Mouse (Mus musculus) neural tube, embryonic 10.5 days (tissue): Measurements from ENCODE around the gene Ppp1r16b.

Experiments used
- DNase-seq: peaks from one replicate; pipeline ENCODE4 v3.0.0-alpha.2; 2017; ENCODE audit warnings: low spot score; ENCODE audit errors: extremely low spot score

The Ppp1r16b gene

DNA sequence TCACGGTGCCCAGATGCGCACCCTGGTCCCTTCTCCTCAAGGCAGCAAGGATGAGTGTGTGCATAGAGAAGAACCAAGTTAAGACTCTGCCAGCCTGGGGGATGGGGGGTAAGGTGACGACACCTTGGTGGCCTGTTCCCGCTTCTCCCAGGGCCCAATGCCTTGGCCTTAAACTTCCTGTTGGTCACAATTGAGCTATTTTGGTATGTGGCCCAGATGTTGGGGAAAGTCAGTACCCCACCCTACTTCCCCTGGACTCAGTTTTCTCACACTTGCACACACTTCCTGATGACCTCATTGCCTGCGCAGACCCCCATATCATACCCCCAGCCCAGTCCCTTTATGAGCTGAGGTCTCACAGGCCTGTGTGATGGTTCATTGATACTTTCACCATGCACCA lies 23.9 kb downstream of the Ppp1r16b start:
- DNase-seq: no peak

DNA sequence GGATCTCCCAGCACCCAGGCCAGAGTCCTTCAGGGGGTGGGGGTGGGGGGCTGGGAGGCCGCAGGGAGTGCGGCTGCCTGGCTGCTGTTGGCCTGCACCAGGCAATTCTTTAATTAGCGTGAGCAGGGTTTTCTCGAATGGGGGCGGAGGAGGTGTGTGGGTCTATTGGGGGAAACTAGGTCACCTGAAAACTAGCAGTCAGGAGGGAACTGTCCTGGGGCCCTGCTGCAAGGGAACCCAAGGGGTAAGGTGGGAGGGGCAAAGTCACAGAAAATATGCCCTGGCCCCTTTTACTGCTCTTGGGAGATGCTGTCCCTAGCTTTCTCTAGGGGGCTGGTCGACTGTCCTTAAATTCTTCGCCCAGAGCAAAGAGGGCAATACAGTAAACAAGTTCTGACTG lies 24.4 kb downstream of the Ppp1r16b start:
- DNase-seq: no peak

DNA sequence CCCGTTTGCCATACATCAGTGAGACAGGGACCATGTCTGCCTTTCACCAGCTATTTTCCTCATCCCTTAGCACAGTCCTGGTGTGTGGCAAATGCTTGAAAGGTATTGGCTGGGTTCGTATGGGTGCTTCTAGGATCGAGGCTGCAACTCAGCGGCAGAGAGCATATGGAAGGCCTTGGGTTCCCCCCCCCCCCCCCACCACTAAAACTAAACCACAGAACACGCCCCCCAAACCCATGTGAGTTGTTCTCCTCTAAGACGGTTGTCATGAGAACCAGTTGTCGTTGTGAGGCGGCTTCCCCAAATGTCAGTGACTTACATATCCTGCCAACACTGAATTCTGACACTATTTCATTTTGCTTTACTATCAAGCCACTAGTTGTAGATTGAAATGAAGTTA lies 24.9 kb downstream of the Ppp1r16b start:
- DNase-seq: no peak

DNA sequence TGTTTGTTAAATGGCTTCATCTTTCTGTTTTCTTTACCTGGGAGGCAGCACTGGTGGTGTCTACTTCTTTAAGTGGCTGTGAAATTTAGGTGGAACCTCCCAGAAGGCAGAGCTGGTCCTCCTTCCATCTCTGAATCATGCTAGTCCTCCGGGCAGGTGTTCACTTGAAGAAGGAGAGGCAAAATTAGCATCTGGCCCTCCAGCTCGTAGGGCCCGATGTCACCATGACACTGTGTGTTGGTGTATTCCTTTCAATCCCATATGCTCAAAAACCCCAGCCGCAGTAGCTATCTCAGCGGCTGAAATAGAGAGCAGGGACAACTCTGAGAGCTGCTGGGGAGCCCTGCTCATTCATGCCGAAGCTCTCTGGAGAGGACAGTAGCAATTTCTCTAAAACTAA lies 27.0 kb downstream of the Ppp1r16b start:
- DNase-seq: no peak

DNA sequence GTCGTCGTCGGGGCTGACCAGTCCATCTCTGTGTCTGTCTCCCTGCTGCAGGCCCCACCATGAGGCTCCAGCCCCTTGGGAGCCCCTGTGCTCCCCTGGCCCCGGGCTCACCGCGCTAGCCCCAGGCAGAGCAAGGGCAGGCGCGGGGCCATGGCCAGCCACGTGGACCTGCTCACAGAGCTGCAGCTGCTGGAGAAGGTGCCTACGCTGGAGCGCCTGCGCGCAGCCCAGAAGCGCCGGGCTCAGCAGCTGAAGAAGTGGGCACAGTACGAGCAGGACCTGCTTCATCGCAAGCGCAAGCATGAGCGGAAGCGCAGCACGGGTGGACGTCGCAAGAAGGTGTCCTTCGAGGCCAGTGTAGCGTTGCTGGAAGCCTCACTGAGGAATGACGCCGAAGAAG lies 30.6 kb downstream of the Ppp1r16b start:
- DNase-seq: no peak

DNA sequence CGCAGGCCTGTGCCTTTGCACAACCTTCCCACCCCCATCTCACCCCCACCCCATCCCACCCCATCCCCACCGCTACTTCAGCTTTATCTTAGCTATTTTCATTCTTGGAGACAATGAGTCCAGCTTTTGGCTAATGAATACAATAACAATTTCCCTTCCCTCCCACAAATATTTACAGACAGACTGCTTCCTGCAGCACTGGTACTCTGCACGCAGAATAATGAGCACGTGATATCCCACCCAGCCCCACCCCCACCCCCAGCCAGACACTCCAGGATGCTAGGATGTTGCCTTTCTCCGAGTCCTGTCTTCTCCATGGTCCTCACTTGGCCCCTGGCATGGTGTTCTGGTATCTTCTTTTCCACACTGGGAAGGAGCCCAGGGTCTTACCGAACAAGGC lies 31.3 kb downstream of the Ppp1r16b start:
- no peak for DNase-seq

DNA sequence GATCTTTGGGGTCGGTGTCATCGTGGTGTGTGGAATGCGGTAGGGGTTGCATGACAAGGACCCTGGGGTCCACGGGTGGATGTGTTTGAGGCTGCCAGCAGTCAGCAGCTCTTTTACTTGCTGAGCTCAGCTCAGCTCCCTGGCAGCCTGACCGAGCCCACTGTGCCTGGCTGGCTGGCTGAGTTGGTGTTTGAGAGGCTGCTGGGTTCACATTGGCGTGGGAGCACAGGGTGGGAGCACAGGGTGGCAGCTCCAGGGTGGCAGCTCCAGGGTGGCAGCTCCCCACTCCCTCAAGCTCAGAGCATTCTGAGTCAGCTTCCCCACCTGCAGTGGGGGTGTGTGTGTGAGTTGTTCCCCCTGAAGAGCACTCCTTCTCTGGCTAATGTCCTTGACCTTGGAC lies 34.7 kb downstream of the Ppp1r16b start:
- DNase-seq: no peak

DNA sequence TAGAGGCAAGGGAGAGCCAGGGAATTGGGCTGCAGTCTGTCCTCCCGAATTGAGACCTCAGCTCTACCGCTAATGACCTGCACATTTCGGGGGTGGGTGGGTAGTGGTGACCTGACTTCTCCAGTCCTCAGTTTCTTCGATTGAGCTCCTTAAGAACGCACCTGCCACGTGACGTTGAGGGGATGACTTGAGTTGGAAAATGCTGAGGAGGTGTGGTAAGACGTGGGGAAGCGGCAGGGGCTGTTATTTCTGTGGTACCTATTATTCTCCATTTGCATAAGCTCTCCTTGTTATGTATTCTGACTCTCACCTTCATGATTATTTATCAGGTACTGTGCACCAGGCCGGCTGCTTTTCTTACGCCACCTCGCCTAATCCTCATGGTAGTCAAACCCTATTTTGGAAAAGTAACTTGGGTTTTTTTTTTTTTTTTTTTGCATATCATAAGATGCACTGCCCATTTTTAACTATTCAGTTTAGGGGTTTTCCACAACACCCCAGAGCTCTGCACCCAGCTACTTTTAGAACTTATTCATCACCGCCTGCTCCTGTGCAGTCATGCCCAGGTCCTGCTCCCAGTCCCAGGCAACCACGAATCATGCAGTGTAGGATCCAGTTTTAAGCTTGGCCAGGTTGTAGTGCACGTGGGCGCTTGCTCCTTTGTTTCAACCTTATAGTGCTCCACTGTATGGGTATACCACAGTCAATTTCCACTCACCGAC lies 35.5 kb downstream of the Ppp1r16b start:
- DNase-seq: no peak

DNA sequence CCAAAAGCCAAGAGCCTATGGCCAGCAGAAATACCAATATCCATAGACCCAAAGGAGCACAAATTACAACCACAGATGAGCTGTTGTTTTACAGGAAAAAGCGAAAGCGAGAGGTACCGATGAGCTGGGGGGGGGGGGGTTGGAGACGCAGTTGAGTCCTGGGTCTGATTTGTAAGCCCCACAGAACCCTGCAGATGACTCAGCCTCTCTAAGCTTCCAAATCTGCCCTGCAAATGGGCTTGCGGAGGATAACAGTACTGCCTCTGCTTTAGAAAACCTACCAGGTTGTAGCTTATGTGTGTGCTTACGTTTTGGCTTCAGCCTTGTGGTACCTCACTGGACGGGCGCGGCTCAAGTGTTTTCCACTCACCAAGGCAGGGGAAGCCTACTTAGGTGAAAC lies 36.3 kb downstream of the Ppp1r16b start:
- DNase-seq: no peak

DNA sequence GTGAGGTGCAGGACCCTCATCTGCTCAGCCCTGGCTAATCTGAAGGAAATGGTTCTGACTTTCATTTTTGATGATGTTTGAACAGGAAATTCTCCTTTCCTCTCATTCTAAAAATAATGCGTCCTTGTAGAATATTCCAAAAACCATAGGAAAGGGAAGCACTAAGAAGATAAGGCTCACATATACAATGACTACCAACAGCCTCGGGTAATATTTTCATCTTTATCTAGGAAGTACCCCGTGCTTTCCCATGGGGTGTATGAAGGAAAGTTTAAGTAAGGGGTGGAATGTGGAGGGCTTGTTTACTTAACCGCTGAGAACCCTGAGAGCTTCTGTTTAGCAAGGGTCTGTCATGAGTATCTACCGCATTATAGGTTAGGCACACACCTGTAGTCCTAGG lies 37.0 kb downstream of the Ppp1r16b start:
- no peak for DNase-seq

DNA sequence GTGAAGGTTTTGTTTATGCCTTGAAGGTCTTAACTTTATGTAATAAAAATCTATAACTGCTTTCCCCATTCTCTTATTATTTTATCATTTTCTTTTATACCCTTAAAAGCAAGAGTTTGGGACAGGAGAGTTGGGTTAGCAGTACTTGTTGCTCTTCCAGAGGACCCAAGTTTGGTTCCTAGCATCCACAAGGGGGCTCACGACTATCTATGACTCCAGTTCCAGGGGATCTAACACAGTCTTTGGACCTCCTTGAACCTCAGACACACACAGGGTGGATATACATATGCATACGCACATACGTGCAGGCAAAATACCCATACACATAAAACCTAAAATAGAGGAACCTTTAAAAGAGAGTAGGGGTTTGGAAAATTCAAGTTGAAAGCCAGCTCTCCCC lies 39.5 kb downstream of the Ppp1r16b start:
- DNase-seq: no peak

DNA sequence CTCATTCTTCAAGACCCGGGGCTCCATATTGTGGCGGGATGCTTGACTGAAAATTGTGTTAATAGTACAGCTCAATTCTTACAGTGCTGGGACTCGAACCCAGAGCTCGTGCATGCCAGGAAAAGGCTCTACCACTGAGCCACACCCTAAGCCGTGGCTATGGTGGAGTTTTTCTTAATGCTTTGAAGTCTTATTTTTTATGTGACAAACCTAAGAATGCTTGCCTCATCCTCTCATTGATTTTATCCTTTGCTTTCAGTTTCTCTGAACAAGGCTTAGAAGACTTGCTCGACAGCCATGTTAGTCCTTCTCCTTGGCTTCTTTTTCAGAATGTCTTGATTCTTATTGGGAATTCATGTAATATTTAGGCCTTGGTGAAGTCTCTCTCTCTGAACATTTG lies 40.3 kb downstream of the Ppp1r16b start:
- no peak for DNase-seq

DNA sequence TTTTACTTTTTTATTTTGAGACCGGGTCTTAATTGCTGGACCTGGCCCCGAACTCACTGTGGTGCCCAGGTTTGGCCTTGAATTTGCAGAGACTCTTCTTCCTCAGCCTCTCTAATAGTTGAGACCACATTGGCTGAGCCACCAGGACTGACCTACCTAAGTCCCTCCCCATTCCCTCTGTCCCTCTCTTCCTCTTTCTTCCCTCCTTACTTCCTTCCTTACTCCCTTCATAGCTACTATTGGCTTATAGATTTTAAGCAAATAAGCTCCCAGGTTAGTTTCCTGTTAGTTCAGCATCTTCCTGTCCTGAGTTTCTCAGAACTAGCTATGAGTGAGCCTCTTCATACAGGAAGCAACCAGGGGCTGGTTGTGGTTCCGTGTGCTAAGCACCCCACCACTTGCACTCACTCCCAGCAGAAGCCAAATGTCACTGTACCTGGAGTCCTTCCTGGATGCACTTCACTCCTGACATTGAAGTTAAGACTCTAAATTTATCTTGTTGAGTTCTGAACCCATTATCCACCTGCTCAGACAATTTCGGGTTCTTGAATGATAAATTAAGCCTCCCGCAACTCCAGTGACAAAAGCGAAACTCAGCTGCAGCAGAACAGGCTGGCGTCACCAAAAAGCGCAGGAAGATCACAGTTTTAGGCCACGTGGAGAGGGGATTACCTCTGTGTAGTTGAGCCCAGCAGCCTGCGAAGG lies 41.7 kb downstream of the Ppp1r16b start:
- no peak for DNase-seq

DNA sequence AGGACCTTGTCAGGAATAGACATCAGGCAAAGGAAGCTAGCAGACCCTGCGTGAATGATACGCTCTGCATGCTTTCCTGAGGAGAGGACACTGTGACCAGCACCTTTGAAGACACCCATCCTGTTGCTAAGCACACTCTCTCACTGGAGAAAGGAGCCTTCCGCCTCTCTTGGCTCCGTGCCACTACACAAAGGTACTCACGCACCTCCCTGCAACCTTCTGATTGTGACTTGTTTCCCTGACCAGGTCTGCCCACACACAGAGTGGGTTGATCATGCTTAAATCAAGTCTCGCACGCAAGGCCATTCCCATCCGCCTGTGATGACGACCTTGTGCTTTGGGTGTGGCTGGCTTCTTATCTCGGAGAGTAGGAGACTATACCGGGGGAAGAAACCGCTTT lies 42.9 kb downstream of the Ppp1r16b start:
- DNase-seq: no peak

DNA sequence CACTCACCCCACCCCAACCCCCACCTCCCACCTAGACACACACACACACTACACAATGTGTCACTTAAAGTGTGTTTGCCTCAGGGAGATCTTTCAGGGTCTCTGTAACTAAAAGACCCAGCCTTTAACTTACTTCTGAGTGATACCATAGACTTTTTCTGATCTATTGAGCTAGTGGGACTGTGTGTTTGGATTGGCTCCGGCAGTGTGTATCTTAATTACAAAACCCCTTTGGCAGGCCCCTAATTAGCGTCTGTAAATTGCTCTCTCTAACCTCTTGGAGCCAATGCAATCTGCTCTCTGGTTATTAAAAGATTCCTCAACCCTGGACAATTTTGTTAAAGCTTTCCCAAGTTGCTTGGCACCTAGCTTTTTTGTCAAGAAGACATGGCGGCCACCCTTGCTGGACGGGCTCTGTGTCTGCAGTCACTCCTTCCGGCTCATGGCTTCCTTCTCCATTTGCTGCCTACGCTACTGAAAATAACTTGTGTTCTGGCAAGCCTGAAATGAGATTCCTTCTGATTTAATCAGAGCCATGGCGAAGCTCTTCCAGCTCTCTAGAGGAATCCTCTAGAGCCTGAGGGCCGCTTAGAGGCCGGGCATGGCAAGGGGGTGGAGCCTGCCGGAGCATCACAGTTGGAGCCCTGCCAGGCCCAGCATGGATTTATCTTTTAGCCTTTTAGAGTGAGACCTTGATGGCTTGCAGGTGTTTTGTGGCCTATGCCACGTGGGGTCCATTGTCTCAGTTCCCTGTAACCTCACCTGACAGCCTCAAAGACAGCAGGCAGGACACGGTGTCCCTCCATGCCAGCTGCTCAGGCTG lies 46.9 kb downstream of the Ppp1r16b start:
- no peak for DNase-seq

DNA sequence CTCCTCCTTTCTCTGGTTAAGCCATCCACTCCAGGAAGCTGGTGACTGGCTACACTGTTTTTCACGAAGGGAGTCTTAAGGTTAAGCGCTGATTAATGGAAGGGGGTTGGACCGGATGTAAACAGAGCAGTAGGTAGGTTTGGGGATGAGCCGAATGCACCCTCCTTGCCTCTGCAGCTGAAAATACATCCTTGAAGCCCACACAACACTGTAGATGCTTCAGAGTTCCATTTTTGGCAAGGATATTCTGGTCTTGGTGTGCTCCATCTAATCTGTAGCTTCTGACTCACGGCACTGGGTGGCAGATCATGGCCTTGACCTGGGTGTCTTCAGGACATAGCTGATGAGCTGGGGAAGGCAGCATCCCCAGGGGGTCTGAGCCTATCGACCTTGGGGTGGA lies 49.6 kb downstream of the Ppp1r16b start:
- no peak for DNase-seq

DNA sequence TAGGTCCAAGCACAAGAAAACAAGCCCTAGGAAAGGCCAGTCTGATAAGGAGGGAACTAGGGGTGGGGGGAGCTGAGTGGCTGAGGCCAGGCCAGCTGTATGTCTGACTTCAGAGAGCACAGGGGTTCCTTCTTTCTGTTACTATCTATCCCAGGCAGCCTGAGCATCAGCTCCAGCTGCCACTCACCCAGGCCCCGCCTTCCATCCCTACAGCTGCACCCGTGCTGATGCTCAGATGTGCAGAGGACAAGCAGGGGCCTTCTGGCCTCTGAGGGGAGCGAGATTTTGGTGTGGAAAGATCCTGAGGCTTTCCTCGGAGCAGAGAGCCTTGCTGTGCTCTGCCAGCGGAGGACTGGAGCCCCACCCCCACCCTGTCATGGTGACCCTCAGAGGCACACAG lies 50.9 kb downstream of the Ppp1r16b start:
- peak; percentile 22 for DNase-seq

DNA sequence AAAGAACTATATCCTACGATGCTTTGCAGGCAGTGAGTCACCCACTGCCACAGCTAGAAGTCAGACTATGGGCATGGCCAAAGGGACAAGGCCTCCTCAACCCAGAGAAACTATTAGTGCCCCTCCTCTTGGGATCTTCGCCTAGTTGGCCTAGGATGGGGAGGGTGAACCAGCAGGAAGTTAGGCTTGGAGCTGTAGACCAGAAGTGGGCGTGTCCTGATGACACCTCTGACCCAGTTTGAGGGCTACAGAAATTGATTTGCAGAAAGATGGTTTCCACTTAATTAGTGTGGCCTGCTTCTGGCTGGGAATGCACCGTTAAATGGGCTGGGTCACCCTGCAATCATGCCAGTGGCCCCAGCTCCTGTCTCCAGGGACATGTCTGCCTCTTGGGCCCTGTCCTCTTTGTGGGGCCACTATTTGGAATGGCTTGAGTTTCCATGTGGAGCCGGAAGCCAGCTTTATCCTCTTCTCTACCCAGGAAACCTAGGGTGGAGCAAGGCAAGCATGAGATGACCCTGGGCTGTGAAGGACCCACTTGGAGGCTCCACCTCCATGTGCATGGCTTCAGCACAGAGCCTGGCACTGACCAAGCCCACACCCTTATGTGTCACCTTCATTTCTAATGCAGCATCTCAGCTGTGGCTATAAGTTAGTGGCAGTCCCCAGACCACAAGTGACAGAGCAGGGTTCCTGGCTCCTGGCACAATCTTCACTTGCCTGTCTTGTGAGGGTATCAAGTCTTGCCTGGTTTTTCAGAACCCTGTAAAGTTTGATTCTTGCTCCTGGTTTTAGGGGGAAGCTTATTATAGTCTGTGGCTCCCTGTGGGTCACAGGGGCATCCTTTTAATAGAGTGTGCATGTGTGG lies 52.6 kb downstream of the Ppp1r16b start:
- DNase-seq: no peak

DNA sequence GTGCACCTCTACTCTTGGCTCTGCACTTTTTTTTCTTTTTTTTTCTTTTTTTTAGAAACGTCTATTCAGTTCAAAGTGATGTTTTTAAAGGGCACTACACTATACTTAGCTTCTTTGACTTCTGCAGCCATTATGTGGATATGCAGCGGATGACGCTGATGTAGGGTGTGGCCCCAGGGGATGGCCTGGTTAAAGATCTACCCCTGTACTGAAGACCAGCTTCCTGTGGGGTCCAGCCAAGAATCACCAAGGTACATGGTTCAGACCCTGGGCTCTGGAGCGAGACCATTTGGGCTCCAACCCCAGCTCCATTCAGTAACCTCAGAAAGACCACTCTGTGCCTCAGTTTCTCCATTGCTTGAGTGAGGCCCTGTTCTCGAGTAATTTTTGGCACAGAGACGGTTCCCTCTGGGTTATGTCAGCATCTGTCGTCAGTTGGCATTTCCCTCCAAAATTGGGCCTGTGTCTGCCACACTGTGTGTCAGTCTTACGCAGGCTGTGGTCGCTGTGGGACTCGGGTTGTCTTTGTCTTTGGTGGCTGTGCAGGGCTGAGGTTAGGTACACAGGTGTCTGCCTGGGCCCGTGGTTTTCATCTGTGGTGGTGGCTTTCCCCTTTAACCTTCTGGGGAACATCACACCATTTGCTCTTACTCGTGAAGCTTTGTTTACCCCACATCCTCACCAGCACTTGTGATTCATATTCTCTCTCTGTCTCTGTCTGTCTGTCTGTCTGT lies 53.8 kb downstream of the Ppp1r16b start:
- no peak for DNase-seq

DNA sequence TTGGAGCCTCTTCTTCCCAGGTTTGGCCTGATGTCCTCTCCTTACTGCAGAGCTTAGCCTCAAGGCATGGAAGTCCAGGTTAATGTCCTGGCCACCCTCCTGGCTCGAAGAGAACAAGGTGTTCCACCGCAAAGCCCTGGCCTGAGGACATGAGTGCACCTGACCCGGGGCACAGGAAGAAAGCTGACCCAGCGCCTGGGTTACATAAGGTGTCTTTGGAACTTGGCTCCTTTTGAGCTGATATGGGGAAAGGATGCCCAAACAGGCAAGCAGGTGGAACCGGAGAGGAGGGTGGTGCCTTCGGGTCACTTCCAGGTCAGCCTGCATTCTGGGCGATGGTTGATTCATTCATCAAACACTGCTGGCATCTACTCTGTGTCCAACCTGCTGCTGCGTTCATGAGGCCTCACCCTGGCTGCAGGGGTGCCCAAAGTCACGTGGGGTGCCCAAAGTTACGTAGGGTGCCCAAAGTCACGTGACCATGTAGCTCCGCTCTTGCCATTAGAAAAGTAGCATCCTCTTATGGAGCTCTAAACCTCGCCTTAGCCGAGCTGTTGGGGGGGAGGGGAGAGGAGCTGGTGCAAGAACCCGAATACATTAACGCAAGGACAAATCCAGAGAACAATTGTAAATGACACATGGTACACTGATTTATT lies 55.6 kb downstream of the Ppp1r16b start:
- no peak for DNase-seq
